Mouse (Mus musculus): ENCODE results near the gene Ifit2.
A peak's percentile ranks its signal among the peaks of the same experiment; 100 is the strongest.
"Not testable (repeated sequence)": the region's sequence is repeated elsewhere in the genome, so short reads cannot be mapped to it uniquely, and the experiment has no call there.

Gene Ifit2

DNA sequence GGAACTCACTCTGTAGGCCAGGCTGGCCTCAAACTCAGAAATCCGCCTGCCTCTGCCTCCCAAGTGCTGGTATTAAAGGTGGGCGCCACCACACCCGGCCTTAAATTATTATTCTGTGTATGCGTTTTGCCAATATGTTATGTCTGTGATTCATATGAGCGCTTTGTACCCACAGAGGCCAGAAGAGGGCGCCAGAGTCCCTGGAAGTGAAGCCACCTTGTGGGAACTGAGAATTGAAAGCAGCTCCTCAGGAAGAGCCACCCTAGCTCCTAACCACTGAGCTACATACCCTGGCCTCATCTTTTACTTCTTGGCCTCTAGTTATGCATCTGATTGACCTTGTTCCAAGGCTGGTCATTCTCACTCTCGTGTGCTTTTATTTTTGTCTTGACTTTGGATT lies 2.5 kb upstream of the Ifit2 start:
- DNase-seq (ENCODE audit: low spot score): peak; percentile 85

DNA sequence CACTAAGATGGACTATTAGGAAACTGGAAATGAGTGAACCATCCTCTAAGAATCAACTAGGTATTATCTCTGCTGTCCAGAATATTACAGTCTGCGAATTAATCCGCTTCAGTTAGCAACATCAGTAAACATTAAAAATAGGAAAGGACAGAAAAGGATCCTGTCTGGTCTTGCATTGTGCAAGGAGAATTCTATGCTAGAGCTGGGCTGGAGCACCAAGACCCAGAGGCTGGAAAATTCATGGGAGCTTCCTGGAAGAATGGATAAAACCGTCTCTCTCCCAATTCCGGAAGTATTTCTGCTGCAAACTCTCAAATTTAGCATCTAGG lies 325 bp upstream of the Ifit2 start:
- DNase-seq (ENCODE audit: low spot score): no peak

DNA sequence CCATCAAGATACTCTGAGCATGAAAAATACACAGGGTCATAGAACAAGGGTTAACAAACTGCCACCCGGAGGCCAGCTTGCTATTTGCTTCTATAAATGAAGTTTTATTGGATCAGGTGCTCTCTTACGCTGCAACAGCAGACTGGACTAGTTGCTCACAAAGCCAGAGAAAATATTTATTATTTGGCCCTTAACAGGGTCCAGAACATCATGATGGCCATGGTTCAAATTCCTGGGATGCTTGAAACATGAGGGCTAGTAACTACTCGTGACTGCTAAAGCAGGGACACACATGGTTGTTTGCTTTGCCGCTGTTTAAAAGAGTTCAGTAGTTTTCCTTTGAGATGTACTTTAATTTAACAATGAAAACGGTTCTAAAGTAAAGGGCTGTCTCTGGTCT lies 1.5 kb downstream of the Ifit2 start:
- no peak for DNase-seq (ENCODE audit: low spot score)

DNA sequence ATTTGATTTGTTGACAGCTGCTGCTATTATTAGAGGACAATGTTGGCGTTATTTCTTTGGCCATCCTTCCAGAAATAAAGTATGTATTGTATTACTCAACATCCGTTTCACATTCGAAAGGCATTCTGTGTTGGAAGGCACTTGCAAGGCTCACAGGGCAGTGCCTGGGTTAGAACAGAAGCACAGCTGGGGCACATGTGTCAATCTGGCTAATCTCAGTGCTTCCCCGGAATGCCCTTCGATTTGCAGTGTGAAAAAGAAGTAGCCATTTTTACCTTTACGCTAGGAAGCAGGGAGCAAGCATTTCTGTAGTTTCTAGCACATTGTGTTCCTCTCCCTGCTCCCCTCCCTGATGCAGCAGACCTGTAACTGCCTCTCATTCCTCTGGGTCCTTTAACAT lies 2.5 kb downstream of the Ifit2 start:
- no peak for DNase-seq (ENCODE audit: low spot score)

DNA sequence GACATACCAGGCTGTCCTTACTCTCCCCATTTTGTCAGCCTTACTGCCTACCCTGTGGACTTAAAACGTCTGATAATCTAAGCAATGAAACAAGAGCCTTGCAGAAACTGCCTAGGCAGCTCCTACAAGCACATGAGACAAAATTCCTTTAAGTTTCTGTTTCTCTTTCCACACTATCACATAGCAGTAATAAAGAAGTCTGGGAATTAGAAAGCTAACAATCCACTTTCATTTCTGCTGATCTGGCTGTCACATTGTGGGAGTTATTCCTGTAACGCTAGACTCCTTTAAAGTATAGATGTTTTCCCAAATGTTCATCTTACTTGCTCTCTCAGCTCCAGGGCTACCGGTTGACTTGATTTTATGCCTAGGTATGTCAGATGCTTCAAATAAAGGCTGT lies 3.0 kb downstream of the Ifit2 start:
- DNase-seq (ENCODE audit: low spot score): no peak

DNA sequence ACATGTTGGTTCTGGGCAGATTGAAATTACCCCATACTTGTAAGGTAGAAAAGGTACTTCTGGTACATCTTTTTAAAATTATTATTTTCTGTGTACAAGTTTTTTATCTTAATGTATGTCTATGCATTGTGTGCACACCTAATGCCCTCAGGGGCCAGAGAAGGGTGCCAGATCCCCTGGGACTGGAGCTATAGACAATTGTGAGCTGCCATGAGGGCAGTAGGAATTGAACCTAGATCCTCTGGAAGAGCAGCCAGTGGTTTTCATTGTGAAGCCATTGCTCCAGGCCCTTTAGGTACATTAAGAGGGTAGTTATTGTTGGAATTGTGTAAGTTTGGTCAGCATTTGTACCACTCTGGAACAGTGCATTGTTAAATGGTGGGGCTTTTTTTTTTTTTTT lies 3.6 kb downstream of the Ifit2 start:
- DNase-seq (ENCODE audit: low spot score): no peak

DNA sequence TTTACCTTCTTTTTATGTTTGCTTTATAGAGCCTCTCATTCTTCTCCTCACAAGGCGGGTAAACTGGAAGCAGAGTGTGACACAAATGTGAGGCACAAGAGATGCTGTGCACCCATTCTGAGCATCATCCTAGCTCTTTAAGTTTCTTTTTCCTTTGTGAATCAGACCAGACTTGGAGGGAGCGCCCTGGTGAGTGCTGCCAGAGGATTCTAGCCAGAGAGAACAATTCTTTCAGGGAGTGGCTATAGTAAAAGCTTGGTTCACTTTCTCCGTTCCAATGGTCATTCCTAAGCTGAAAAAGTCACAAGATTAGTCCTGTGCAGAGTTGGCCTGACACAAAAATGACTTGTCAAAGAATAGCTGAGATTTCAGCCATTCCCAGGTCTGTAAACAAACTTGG lies 6.1 kb downstream of the Ifit2 start:
- no peak for DNase-seq (ENCODE audit: low spot score)

DNA sequence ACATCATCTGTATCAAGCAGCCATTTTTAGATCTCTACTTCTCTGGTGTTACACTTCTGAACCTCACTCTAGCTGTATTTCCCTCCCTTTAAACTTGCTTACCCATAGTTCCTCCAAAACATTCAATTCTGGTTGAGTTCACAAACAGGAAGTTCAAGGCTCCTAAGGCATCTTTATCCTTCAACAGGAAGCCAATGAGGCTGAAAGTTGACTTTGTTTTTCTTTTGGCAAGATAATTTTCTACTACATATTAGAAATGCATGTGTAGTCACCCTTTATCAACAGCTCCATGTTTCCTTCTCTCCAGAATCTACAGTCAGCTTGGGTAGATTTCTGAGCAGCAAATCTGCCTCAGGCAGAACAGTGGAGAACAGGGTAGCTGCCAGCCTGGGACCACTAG lies 12.1 kb downstream of the Ifit2 start:
- DNase-seq (ENCODE audit: low spot score): no peak

DNA sequence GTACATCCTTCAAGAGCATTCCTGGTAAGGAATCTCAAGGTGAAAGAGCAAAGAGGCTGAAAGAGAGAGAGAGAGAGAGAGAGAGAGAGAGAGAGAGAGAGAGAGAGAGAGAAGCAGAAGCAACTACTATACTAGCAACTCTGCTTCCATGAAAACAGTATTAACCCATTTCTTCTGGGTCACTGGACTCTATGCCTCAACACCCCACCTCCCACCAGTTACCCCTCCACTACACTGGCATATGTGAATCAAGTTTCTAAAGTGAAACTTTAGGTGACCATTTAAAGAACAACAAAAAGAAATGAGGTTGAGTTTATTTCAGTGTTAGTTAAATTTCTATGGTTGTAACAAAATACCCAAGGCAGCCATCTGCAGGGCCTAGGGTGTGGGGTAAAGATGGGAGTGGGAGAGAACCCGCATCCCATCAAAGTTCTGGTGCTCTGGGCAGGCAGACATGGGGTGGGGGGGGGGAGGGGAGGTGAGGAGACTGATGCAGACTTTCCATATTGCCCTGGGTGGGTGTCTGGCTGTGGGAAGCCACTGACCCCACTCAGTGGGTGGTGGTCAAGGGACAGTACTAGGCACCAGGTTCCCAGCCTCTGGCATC lies 15.8 kb downstream of the Ifit2 start:
- DNase-seq (ENCODE audit: low spot score): no peak

DNA sequence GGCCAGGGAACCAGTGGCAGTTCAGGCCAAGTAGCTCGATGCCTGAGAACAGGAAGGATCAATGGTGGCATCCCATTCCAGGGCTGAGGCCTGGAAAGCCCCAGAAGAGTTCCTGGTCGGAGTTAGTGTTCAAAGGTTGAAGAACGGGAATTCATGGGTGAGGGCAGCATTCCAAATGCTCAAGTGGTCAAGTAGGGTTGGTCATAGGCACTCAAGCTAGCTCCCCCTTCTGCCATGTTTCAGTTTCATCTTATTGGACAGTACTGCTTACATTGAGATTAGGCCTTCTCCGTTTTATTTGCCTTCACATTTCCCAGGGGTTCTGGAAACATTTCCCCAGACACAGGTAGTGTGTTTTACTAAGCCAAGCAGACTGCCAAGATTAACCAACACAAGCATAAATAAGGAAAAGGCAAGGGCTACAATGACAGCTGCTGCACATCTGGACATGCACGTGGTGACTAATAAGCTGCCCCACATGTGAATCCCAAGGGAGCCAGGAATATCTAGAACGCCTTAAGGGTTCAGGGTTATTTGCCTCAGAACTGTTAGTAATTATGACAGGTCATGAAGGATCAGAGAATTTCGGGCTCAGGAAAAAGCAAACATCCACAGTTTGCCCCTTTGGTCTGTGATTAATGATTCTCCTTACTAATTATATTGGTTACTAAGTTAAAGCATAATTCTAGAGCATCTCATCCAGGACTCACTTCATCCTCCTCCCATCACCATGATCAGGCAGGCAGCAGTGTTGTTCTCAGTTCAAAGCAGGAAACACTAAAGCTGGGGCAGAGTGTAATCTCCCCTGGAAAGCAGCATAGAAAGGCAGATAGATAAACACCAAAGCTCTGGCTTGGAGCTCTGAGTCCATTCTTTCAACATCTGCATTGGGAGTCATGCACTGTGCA lies 18.7 kb downstream of the Ifit2 start:
- DNase-seq (ENCODE audit: low spot score): no peak

DNA sequence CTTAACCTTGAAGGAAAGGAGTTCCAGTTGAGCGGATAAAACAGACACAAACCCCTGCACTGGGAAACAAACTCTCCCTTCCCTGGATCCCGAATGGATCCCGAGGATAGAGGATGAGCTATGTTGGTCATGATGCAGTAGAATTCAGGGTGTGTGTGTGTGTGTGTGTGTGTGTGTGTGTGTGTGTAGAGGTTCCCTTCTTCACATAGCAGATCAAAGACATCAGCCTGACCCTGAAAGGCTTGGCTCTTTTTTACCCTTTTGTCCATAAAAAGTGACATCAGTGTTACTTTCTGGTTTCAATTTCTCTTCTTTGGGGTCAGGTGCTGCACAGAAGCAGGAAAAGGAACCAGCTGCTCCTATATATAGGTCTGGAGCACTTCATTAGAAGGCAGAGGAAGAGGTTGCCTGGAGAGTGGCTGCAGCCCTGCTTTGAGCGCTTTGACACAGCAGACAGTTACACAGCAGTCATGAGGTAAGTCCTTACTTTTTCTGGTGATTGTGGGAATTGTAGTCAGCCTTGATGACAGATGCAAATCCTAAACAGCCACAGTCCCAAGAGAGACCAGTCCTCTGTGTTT lies 19.5 kb downstream of the Ifit2 start:
- DNase-seq (ENCODE audit: low spot score): no peak

DNA sequence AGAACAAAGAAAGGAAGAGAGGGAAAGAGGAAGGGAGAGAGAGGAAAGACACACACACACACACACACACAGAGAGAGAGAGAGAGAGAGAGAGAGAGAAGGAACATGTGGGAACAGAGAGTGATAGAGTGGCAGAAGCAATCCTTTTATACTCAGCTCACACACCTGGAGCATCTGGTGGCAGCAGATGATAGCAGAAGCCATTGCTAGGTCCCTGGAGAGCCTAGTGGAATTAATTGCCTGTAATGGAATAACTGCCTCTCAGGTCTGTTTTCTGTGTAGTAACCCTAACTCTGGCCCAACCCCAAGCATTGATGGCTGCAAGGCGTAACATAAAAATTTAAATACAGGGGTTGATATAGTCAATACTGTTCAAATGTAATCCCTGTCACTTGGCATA lies 20.6 kb downstream of the Ifit2 start:
- no peak for DNase-seq (ENCODE audit: low spot score)

DNA sequence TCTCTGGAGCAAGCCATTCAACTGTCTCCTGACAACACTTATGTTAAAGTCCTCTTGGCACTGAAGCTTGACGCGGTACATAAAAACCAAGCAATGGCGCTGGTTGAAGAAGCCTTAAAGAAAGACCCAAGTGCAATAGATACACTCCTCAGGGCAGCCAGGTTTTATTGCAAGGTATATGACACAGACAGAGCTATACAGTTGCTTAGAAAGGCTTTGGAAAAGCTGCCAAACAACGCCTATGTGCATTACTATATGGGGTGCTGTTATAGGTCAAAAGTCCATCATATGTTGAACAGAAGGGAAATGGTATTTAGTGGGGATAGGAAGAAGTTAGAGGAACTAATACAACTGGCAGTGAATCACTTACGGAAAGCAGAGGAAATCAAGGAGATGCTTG lies 23.2 kb downstream of the Ifit2 start:
- no peak for DNase-seq (ENCODE audit: low spot score)

DNA sequence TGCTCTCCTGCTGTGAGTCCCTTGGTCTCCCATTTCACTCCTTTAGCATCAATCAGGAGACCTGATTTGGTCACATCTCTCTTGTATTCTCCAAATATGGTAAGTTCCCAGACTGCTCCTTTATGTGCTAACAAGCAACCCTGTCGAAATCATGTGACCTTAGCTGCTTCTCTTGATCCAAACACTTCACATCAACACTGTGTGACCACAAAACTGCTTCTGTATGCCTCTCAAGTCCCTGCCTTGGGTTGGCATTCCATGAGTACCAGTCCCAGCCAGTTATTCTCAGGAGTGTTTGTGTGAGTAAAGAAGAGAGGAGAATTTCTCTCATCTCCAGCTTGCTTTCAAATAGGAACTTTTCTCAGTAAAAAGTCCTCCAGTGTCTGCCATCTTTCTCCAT lies 26.6 kb downstream of the Ifit2 start:
- DNase-seq (ENCODE audit: low spot score): no peak

DNA sequence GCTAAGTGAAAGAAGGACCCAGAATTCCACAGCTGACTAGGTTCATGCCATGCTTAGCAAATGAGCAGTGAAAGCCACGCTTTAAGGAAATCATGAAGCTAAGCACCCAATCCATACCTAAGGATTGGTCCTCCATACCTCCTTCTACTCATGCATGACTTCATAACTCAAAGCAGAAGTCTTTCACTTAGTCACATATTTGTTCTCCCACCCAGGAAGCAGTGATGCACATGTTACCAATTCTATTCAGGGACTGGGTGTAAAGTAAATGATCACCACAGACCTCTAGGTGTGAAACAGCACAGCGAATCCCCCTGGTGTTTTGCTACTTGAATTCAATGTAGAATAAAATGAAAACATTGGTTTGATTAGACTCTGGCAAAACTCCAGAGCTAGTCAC lies 32.2 kb downstream of the Ifit2 start:
- DNase-seq (ENCODE audit: low spot score): not testable (repeated sequence)

DNA sequence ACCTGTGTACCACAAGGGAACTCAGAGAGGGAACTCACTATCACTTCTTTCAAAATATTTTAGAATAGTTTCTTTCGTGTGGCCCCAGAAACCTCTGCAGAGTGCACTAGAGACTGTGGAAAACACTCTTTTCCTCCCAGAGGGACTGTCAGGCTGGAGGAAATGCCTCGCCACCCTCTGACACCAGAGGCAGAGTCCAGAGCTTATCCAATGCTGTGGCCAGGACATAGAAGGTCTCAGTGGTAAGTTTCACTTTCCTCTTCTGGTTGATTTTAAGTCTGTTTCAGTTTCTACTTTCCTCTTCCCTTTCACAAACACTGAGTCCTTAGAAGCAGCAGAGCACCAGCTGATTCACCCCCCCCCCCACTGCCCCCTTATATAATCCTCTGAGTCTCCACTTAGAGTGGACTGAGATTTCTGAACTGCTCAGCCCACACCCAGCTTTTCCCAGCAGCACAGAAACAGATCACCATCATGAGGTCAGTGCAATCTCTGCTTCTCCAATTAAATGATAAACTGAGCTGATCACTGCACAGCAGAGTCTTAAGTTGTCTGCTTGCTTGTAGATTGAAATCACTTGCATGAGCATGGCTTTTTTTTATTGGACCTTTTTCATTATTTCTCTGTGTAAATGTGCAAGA lies 32.8 kb downstream of the Ifit2 start, which contains the start of gene Ifit3:
Ifit3 (plus strand) TSS at position 406 of the 641 bp plus-strand sequence.
- DNase-seq (ENCODE audit: low spot score): not testable (repeated sequence)

DNA sequence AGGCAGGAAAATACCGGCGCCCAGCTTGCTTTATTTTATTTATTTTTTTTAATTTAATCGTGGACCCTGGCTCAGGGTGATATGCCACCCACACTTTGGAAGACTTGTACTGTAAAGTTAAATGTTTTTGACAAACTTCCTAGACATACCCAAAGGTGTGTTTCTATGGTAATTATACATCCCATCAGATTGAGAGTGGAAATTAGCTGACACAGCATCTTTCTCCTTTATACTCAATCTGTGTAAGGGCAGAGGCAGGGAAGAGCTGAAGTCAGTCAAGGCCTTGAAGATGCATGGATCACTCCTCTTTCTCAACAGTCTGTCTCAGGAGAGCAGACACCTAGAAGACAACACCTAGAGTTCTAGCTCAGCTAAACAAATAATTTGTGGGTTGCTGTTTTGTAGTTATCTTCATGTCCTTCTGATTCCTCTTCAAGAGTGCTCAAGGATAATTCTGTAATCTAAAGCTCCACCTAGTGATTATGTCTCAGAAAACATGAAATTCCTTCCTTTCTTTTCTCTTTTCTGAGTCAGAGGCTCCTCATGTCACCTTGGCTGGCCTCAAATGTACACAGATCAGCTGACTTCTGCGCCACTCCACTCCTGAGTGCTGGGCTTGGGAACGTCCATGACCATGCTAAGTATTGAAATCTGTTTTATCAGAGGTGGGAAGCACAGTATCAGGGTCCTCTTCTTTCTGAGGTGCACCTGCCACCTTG lies 35.4 kb downstream of the Ifit2 start:
- DNase-seq (ENCODE audit: low spot score): not testable (repeated sequence)

DNA sequence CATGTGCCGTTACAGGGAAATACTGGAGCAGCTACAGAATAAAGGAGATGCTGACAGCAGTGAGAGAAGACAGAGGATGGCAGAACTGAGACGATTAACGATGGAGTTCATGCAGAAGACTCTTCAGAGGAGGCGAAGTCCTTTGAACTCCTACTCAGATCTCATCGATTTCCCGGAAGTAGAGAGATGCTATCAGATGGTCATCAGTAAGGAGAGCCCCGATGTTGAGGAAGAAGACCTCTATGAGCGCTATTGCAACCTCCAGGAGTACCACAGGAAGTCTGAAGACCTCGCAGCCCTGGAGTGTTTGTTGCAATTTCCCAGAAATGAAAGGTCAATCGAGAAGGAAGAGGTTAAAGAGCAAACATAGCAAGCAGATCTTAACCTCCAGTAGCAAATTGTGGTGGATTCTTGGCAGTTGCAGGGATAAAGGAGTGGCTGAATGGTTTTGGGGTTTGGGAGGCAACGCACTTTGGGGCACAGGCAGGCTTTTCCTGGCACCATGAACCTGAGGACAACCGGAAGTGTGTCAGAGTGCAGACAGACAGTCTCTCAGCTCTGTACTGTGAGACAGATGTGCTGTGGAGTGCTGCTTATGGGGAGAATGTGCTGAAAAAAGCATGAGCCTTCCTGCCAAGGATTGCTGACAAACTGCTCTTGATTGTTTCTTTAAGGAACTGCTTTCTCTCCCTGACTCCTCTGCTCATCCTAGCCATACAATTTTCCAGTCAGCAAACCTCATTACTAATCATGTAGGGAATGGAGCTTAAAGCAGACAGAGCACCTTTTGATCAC lies 37.6 kb downstream of the Ifit2 start:
- not testable (repeated sequence) for DNase-seq (ENCODE audit: low spot score)

DNA sequence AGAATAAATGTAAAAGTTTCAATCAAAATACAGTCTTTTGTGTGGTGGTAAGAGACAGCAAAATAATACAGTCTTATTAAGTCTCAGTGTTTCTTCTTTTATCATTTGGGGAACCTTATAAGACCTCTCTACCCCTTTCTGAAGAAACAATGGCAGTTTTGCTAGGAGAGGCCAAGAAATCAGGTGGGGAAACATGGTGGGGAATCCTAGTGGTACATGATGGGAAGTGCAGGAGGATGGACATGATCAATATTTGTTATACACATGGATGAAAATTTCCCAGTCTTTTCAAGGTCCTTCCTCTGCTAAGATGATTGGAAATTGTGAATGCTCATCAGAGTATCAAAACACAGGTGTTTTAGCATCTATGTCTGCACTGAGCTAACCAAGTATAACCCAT lies 38.5 kb downstream of the Ifit2 start:
- no peak for DNase-seq (ENCODE audit: low spot score)

DNA sequence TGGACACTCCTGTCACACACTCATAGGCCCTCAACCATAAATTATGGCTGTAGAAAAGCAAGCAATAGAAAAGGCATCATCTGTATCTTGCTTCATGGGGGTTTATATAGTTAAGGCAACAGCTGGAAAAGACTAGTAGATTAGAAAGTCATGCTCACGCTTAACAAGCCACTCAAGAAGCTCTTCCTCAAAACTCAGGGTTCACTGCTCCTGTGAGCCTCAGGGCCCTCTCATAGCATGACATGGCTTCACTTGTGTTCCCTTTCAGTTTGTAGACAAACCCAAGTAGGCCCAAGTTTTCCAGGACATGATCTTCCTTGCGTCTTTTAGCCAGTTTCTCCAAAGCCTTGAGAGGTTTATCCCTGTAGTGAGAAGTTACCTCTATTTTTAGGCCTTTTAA lies 43.0 kb downstream of the Ifit2 start:
- DNase-seq (ENCODE audit: low spot score): no peak

DNA sequence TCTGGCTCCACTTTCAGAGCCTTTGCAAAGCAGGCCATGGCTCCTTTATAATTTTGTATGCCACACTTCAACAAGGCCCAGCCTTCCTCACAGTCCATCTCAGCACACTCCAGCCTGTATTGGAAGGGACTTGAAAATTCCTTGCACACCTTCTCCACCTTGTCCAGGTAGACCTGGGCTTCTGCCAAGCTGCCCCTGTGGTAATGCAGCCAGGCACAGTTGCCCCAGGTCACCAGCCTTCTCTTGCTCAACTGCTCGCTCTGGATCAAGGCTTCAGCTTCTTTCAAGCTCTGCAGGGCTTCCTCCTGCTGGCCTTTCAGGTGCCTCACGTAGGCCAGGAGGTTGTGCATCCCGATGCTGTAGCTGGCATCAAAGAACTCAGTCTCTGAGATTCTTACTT lies 44.0 kb downstream of the Ifit2 start:
- DNase-seq (ENCODE audit: low spot score): not testable (repeated sequence)

Data from embryo, embryonic 10.5 days (tissue).